8 mouse cellular contexts compared by ENCODE assay signal in genomic region chr12:100290711-100291685, GRCm38 (mm10).
A peak's percentile ranks its signal among the peaks of the same experiment; 100 is the strongest.
DNase-seq lines count a peak whose midpoint lies in the region; ATAC-seq and TF ChIP-seq lines count a peak whose summit lies in the region.

No protein-coding gene starts in this region.

- no peaks in the 10 kb centered on the region for H3K9me3 ChIP-seq in forebrain, embryonic 15.5 days
- H3K9me3 ChIP-seq in kidney, postnatal 0 days (replicated peaks; ENCODE audit: low read length), result no peaks in the 10 kb centered on the region
- no peaks in the 10 kb centered on the region for H3K9me3 ChIP-seq in limb, embryonic 15.5 days
- H3K9me3 ChIP-seq in stomach, embryonic 15.5 days, result no peaks in the 10 kb centered on the region; the same call in 1 of the 2 replicates

- WGBS in forebrain, embryonic 15.5 days, result 32% methylated on average over 17 of the region's 18 CpGs
- WGBS in kidney, postnatal 0 days, result 47% methylated on average over 18 of the region's 18 CpGs
- 45% methylated on average over 18 of the region's 18 CpGs for WGBS in limb, embryonic 15.5 days
- WGBS in stomach, embryonic 15.5 days, result 48% methylated on average over 18 of the region's 18 CpGs

- H3K4me1 ChIP-seq in forebrain, embryonic 15.5 days, result peaks cover 35% of the 10 kb centered on the region
- peaks cover 8% of the 10 kb centered on the region; the same call in 1 of the 2 replicates for H3K4me1 ChIP-seq in kidney, postnatal 0 days (replicated peaks; ENCODE audit: insufficient read depth, low read length)
- H3K4me1 ChIP-seq in limb, embryonic 15.5 days, result peaks cover 29% of the 10 kb centered on the region
- peaks cover 35% of the 10 kb centered on the region for H3K4me1 ChIP-seq in stomach, embryonic 15.5 days

- H3K36me3 ChIP-seq in forebrain, embryonic 15.5 days, result no peaks in the 10 kb centered on the region
- H3K36me3 ChIP-seq in kidney, postnatal 0 days (ENCODE audit: insufficient read depth, low read length), result no peaks in the 10 kb centered on the region
- H3K36me3 ChIP-seq in limb, embryonic 15.5 days, result no peaks in the 10 kb centered on the region
- no peaks in the 10 kb centered on the region for H3K36me3 ChIP-seq in stomach, embryonic 15.5 days

- 0 out of 2 replicates have a peak overlapping the region, but pooled peaks have one; percentile 3 for H3K9ac ChIP-seq in forebrain, embryonic 15.5 days (replicated peaks)
- H3K9ac ChIP-seq in kidney, postnatal 0 days (ENCODE audit: low read depth, low read length), result no peak overlapping the region
- no peak overlapping the region for H3K9ac ChIP-seq in limb, embryonic 15.5 days
- no peak overlapping the region; the same call in 1 of the 2 replicates for H3K9ac ChIP-seq in stomach, embryonic 15.5 days

- DNase-seq in cerebellum, postnatal 10 days, result peak; percentile 76 to 82
- no peak for DNase-seq in cerebellum, adult 18-20 months
- peak; percentile 55 for DNase-seq in Muller cell, postnatal 12 days (ENCODE audit: inconsistent ontology term)
- DNase-seq in kidney, postnatal 0 days (ENCODE audit: low spot score), result peak; percentile 68
- no peak for DNase-seq in adrenal gland, postnatal 25 days

- H3K4me2 ChIP-seq in forebrain, embryonic 15.5 days (replicated peaks), result no peak overlapping the region
- H3K4me2 ChIP-seq in kidney, postnatal 0 days (ENCODE audit: low read length), result no peak overlapping the region
- H3K4me2 ChIP-seq in limb, embryonic 15.5 days, result no peak overlapping the region
- no peak overlapping the region for H3K4me2 ChIP-seq in stomach, embryonic 15.5 days

- H3K27me3 ChIP-seq in forebrain, embryonic 15.5 days, result no peaks in the 10 kb centered on the region
- no peaks in the 10 kb centered on the region for H3K27me3 ChIP-seq in kidney, postnatal 0 days (ENCODE audit: insufficient read depth, low read length)
- no peaks in the 10 kb centered on the region for H3K27me3 ChIP-seq in limb, embryonic 15.5 days
- H3K27me3 ChIP-seq in stomach, embryonic 15.5 days (replicated peaks), result no peaks in the 10 kb centered on the region

- H3K4me3 ChIP-seq in forebrain, embryonic 15.5 days, result no peak overlapping the region
- H3K4me3 ChIP-seq in kidney, postnatal 0 days (replicated peaks; ENCODE audit: low read depth, low read length), result no peak overlapping the region
- H3K4me3 ChIP-seq in limb, embryonic 15.5 days, result no peak overlapping the region
- no peak overlapping the region for H3K4me3 ChIP-seq in stomach, embryonic 15.5 days (replicated peaks)

- H3K27ac ChIP-seq in forebrain, embryonic 15.5 days (replicated peaks), result peak overlapping the region; percentile 76
- no peak overlapping the region for H3K27ac ChIP-seq in kidney, postnatal 0 days
- H3K27ac ChIP-seq in limb, embryonic 15.5 days, result peak overlapping the region; percentile 72
- peak overlapping the region; percentile 89 for H3K27ac ChIP-seq in stomach, embryonic 15.5 days

- ATAC-seq in forebrain, embryonic 15.5 days (replicated peaks), result peak; percentile 82
- peak; percentile 35 for ATAC-seq in kidney, postnatal 0 days (replicated peaks; ENCODE audit: low FRiP score, low read depth)
- peak; percentile 48; the same call in 1 of the 2 replicates for ATAC-seq in limb, embryonic 15.5 days (ENCODE audit: insufficient number of reproducible peaks, low FRiP score, low TSS enrichment, low read depth)
- ATAC-seq in stomach, embryonic 15.5 days (ENCODE audit: insufficient read depth, low FRiP score, low read depth), result peak; percentile 59

- no peak for TF ChIP-seq CTCF in kidney, postnatal 0 days (IDR thresholded peaks at IDR 0.05; ENCODE audit: low read depth)

Comparison
In these comparisons a context has a peak if more than half of its experiments do, and no peak if none do; other contexts are left out.
1. DNase-seq: peak in cerebellum, postnatal 10 days (2 of 2), Muller cell, postnatal 12 days (single experiment) and kidney, postnatal 0 days (single experiment); none in cerebellum, adult 18-20 months (0 of 2) and adrenal gland, postnatal 25 days (single experiment).
2. Peak in every context shown above with its lines, with median percentiles within 50 percentile points of each other: ATAC-seq.